Mouse (Mus musculus) liver, embryonic 14.5 days (tissue): ENCODE measurements around the gene Tmem223. TPM values are rescaled to one million over a fixed set of nuclear protein-coding genes. Genes with fewer than 3 reads are reported as not detected.
A peak's percentile ranks its signal among the peaks of the same experiment; 100 is the strongest.

Experiments
- ATAC-seq: fragments of 200-750 bp; cut with Nextera tagmentation; 2 replicates; pipeline ENCODE4 v1.8.0; 2017; ENCODE audit warnings: moderate number of reproducible peaks, mild to moderate bottlenecking, moderate library complexity; ENCODE audit not compliant: insufficient read depth
- DNase-seq, 3 experiments: peaks; one replicate each; pipeline ENCODE4 v3.0.0-alpha.2; 2012 to 2013; ENCODE audit warnings: low read depth in 3 of 3, low spot score in 3 of 3
- H3K27ac ChIP-seq: fragments of 300-500 bp; sonication (generic); 2 replicates; pipeline ENCODE4 v1.5.1; 2014; ENCODE audit warnings: moderate library complexity, mild to moderate bottlenecking, control low read depth, inconsistent platforms
- H3K27me3 ChIP-seq: fragments of 300-500 bp; sonication (generic); 2 replicates; pipeline ENCODE4 v1.6.1; 2014; ENCODE audit warnings: mild to moderate bottlenecking, low read length, moderate library complexity; ENCODE audit not compliant: control insufficient read depth, insufficient read depth
- H3K36me3 ChIP-seq: fragments of 300-500 bp; sonication (generic); replicated peaks from 2 replicates; pipeline ENCODE4 v1.6.1; 2014; ENCODE audit warnings: low read depth; ENCODE audit not compliant: control insufficient read depth, insufficient read depth
- H3K4me1 ChIP-seq, 2 experiments: fragments of 200-500 bp in 1 of 2; fragments of 300-500 bp in 1 of 2; sonication (generic) in 1 of 2; replicated peaks; 2 replicates each; pipeline ENCODE4 v1.6.1; 2012 to 2014; ENCODE audit warnings: antibody characterized with exemption in 1 of 2, inconsistent platforms in 1 of 2, low read length in 1 of 2; ENCODE audit not compliant: control insufficient read depth in 2 of 2, insufficient read depth in 2 of 2
- H3K4me2 ChIP-seq: fragments of 300-500 bp; sonication (generic); 2 replicates; pipeline ENCODE4 v1.6.1; 2014; ENCODE audit warnings: low read depth, mild to moderate bottlenecking, control low read depth, moderate library complexity
- H3K4me3 ChIP-seq, 2 experiments: fragments of 200-500 bp in 1 of 2; fragments of 300-500 bp in 1 of 2; sonication (generic) in 1 of 2; 2 replicates each; pipeline ENCODE4 v1.5.1; 2012 to 2014; ENCODE audit warnings: low read depth in 2 of 2, low read length in 2 of 2, mild to moderate bottlenecking in 2 of 2, control low read depth in 1 of 2, inconsistent platforms in 1 of 2, moderate library complexity in 1 of 2; ENCODE audit not compliant: insufficient read depth in 1 of 2
- H3K9ac ChIP-seq: fragments of 300-500 bp; sonication (generic); replicated peaks from 2 replicates; pipeline ENCODE4 v1.6.1; 2014; ENCODE audit warnings: mild to moderate bottlenecking, control low read depth, moderate library complexity
- H3K9me3 ChIP-seq: fragments of 300-500 bp; sonication (generic); 2 replicates; pipeline ENCODE4 v1.6.1; 2016; ENCODE audit warnings: low read length, mixed read lengths; ENCODE audit not compliant: control insufficient read depth
- CTCF ChIP-seq: IDR thresholded peaks from 2 replicates; pipeline ENCODE4 v1.5.1; 2016; ENCODE audit warnings: antibody characterized with exemption, low read depth, control low read depth
- EP300 ChIP-seq: IDR thresholded peaks from 2 replicates; pipeline ENCODE4 v1.6.1; 2016; ENCODE audit warnings: antibody characterized with exemption, low read depth
- WGBS: fragments of 180-500 bp; shearing (Covaris S2); extraction: QIAGEN DNeasy Blood & Tissue Kit; methylation state at CpG from one replicate; pipeline ENCODE4 v1.1.7; 2014; ENCODE audit not compliant: insufficient replicate concordance; 5-methylcytosine and 5-hydroxymethylcytosine counted together
- polyA plus RNA-seq, 2 experiments: library from polyadenylated mRNA; depleted of rRNA in 1 of 2; stranded (reverse) in 1 of 2; unstranded in 1 of 2; fragments of >200 nt; fragmentation: Nextera tagmentation in 1 of 2; extraction: Ambion mirVana in 1 of 2; gene quantifications; 2 replicates each; pipeline versions ENCODE4 v1.2.1 to v1.2.3; 2012 to 2014

Tmem223 gene
- polyA plus RNA-seq, 2 experiments = 38.9 to 69.6 TPM

- H3K4me1 ChIP-seq = peaks cover 14 to 18% of the 10 kb centered on the region in 2 experiments
- TF ChIP-seq EP300 (no peak), CTCF (no peak)
- no peak for ATAC-seq
- no peak for DNase-seq
- H3K4me3 ChIP-seq = peak overlapping the region in 1 of 2 experiments; percentile 92; a peak in 2 of 4 replicates
- no peaks in the 10 kb centered on the region for H3K27me3 ChIP-seq
- H3K27ac ChIP-seq = peak overlapping the region; percentile 27
- 26% methylated on average over 2 of the region's 2 CpGs for WGBS
- H3K9ac ChIP-seq = peak overlapping the region; percentile 97
- peaks cover 27% of the 10 kb centered on the region for H3K36me3 ChIP-seq
- H3K9me3 ChIP-seq = no peaks in the 10 kb centered on the region
- H3K4me2 ChIP-seq = peak overlapping the region; percentile 95
Observed at GRCm38 (mm10) chr19:8758899-8759298, 11.9 kb upstream of the Tmem223 start.

GRCm38 (mm10) chr19:8760757-8761156, 10.0 kb upstream of the Tmem223 start:
- no peak for DNase-seq

GRCm38 (mm10) chr19:8763276-8763675, 7.5 kb upstream of the Tmem223 start:
- no peaks in the 10 kb centered on the region for H3K27me3 ChIP-seq
- peaks cover 62% of the 10 kb centered on the region for H3K36me3 ChIP-seq
- H3K9me3 ChIP-seq = no peaks in the 10 kb centered on the region; the same call in 1 of the 2 replicates
- ATAC-seq (no peak), DNase-seq (no peak)
- 82% methylated on average over 4 of the region's 4 CpGs for WGBS
- H3K4me2 ChIP-seq = no peak overlapping the region
- H3K9ac ChIP-seq = no peak overlapping the region
- no peak overlapping the region for H3K27ac ChIP-seq
- H3K4me3 ChIP-seq = no peak overlapping the region
- peaks cover 7 to 8% of the 10 kb centered on the region in 2 experiments for H3K4me1 ChIP-seq
- TF ChIP-seq CTCF = no peak
- no peak for TF ChIP-seq EP300

More at GRCm38 (mm10) chr19:8760757-8761156, 10.0 kb upstream of the Tmem223 start:
- Histone ChIP-seq H3K27ac (no peak overlapping the region), H3K36me3 (peaks cover 36% of the 10 kb centered on the region), H3K9me3 (no peaks in the 10 kb centered on the region; the same call in 1 of the 2 replicates), H3K4me1 (peaks cover 13 to 15% of the 10 kb centered on the region in 2 experiments), H3K4me3 (no peak overlapping the region), H3K27me3 (no peaks in the 10 kb centered on the region), H3K4me2 (no peak overlapping the region), H3K9ac (no peak overlapping the region)
- WGBS = 77% methylated on average over 2 of the region's 2 CpGs
- peak; percentile 32; the same call in 1 of the 2 replicates for TF ChIP-seq CTCF
- no peak for TF ChIP-seq EP300
- no peak for ATAC-seq

GRCm38 (mm10) chr19:8765562-8765961, 5.2 kb upstream of the Tmem223 start:
- Histone ChIP-seq H3K4me2 (no peak overlapping the region), H3K36me3 (peaks cover 84% of the 10 kb centered on the region), H3K27me3 (no peaks in the 10 kb centered on the region), H3K4me1 (peaks cover 4 to 5% of the 10 kb centered on the region in 2 experiments; a peak in 3 of 4 replicates), H3K9ac (no peak overlapping the region), H3K27ac (no peak overlapping the region), H3K4me3 (no peak overlapping the region), H3K9me3 (no peaks in the 10 kb centered on the region; the same call in 1 of the 2 replicates)
- DNase-seq (no peak), ATAC-seq (no peak)
- TF ChIP-seq EP300 (no peak), CTCF (no peak)
- 85% methylated on average over 9 of the region's 9 CpGs for WGBS

- ATAC-seq = peak; percentile 44; the same call in 1 of the 2 replicates
- peaks cover 27 to 32% of the 10 kb centered on the region in 2 experiments for H3K4me1 ChIP-seq
- peaks cover 47% of the 10 kb centered on the region for H3K36me3 ChIP-seq
- no peaks in the 10 kb centered on the region for H3K27me3 ChIP-seq
- H3K4me2 ChIP-seq = peak overlapping the region; percentile 98
- peak overlapping the region; percentile 79 to 87 for H3K4me3 ChIP-seq
- 14% methylated on average over 5 of the region's 5 CpGs for WGBS
- TF ChIP-seq EP300 (no peak), CTCF (no peak)
- H3K9ac ChIP-seq = peak overlapping the region; percentile 96
- peak overlapping the region; percentile 88 for H3K27ac ChIP-seq
- no peaks in the 10 kb centered on the region for H3K9me3 ChIP-seq
- peak in 2 of 3 experiments; percentile 56 to 59 for DNase-seq
Observed at GRCm38 (mm10) chr19:8772996-8773395, 2.2 kb downstream of the Tmem223 start.
